Mouse (Mus musculus) urinary bladder, postnatal 10 days (tissue): ENCODE measurements around the gene Phf10.
"Not testable (repeated sequence)": the region's sequence is repeated elsewhere in the genome, so short reads cannot be mapped to it uniquely, and the experiment has no call there.

Experiments
- DNase-seq: peaks from one replicate; pipeline ENCODE4 v3.0.0; 2022; ENCODE audit warnings: low spot score

The Phf10 gene

GRCm38 (mm10) chr17:14960951-14961556 lies at the start of gene Phf10:
Phf10 (minus strand) TSS chr17:14961273.
- DNase-seq: not testable (repeated sequence)

- not testable (repeated sequence) for DNase-seq
These were observed 48.8 kb upstream of the Phf10 start, which contains the start of gene Gm3435 for GRCm38 (mm10) chr17:15009706-15010413. Gm3435 (plus strand) TSS chr17:15010176.

- not testable (repeated sequence) for DNase-seq
These were observed 48.0 kb upstream of the Phf10 start for GRCm38 (mm10) chr17:15009088-15009487.

GRCm38 (mm10) chr17:15000047-15000446 lies 39.0 kb upstream of the Phf10 start:
- not testable (repeated sequence) for DNase-seq

GRCm38 (mm10) chr17:14994140-14994539 lies 33.1 kb upstream of the Phf10 start:
- not testable (repeated sequence) for DNase-seq

GRCm38 (mm10) chr17:14993139-14993832 lies 32.2 kb upstream of the Phf10 start:
- DNase-seq: not testable (repeated sequence)

- not testable (repeated sequence) for DNase-seq
These were observed 31.6 kb upstream of the Phf10 start for GRCm38 (mm10) chr17:14992522-14993138.

GRCm38 (mm10) chr17:14990116-14990702 lies 29.1 kb upstream of the Phf10 start:
- DNase-seq: not testable (repeated sequence)

- DNase-seq: not testable (repeated sequence)
These were observed 17.4 kb upstream of the Phf10 start, which contains the start of the genes 9030025P20Rik and Gm3417 for GRCm38 (mm10) chr17:14978362-14979038. 9030025P20Rik (plus strand) TSS chr17:14978468. Gm3417 (minus strand) TSS chr17:14978790.

- not testable (repeated sequence) for DNase-seq
These were observed 16.8 kb upstream of the Phf10 start for GRCm38 (mm10) chr17:14977718-14978361.

GRCm38 (mm10) chr17:14968373-14968913 lies 7.4 kb upstream of the Phf10 start:
- not testable (repeated sequence) for DNase-seq

- not testable (repeated sequence) for DNase-seq
These were observed 583 bp upstream of the Phf10 start for GRCm38 (mm10) chr17:14961557-14962154.

- DNase-seq: no peak
These were observed 553 bp downstream of the Phf10 start for GRCm38 (mm10) chr17:14960520-14960919.

GRCm38 (mm10) chr17:14959979-14960378 lies 1.1 kb downstream of the Phf10 start:
- DNase-seq: no peak

GRCm38 (mm10) chr17:14958686-14959327 lies 2.3 kb downstream of the Phf10 start:
- DNase-seq: no peak

GRCm38 (mm10) chr17:14953452-14953851 lies 7.6 kb downstream of the Phf10 start:
- no peak for DNase-seq

- DNase-seq: no peak
These were observed 11.8 kb downstream of the Phf10 start for GRCm38 (mm10) chr17:14949161-14949827.

- no peak for DNase-seq
These were observed 16.5 kb downstream of the Phf10 start for GRCm38 (mm10) chr17:14944551-14944950.

- no peak for DNase-seq
These were observed 17.4 kb downstream of the Phf10 start for GRCm38 (mm10) chr17:14943729-14944059.
